In genomic region chr4:106985289-106985688, GRCm38 (mm10) we compare ENCODE assay signal across 11 mouse cellular contexts.
DNase-seq lines count a peak whose midpoint lies in the region; ATAC-seq and TF ChIP-seq lines count a peak whose summit lies in the region.
"Had no signal": no experiment of that assay in that cellular context is flagged by ENCODE, and none has a peak within 500 bp of the region (broad histone marks: within the 10 kb centered on the region; RNA-seq: fewer than 3 reads in every experiment).

No protein-coding gene starts in this region.

- no peak for DNase-seq in forebrain, embryonic 10.5 days (ENCODE audit: extremely low spot score, low spot score)
- no peak for DNase-seq in forebrain, embryonic 11.5 days (ENCODE audit: low spot score)
- no peak for DNase-seq in midbrain, embryonic 10.5 days (ENCODE audit: low spot score)
- no peak for DNase-seq in midbrain, postnatal 0 days (ENCODE audit: low spot score)
- DNase-seq in stomach, postnatal 0 days (ENCODE audit: low spot score) = no peak
- no peak for DNase-seq in frontal cortex, postnatal 14 days (ENCODE audit: low spot score in 2 of 2)
- DNase-seq in ovary, postnatal 10 days (ENCODE audit: low spot score) = no peak
- DNase-seq: right cerebral cortex, postnatal 14 days had no signal

- peaks cover 99% of the 10 kb centered on the region for H3K4me1 ChIP-seq in forebrain, embryonic 10.5 days
- peaks cover 54% of the 10 kb centered on the region for H3K4me1 ChIP-seq in forebrain, embryonic 11.5 days (replicated peaks; ENCODE audit: control insufficient read depth, insufficient read depth, low read length)
- peaks cover 99% of the 10 kb centered on the region for H3K4me1 ChIP-seq in midbrain, embryonic 10.5 days
- peaks cover 22% of the 10 kb centered on the region for H3K4me1 ChIP-seq in midbrain, postnatal 0 days (ENCODE audit: insufficient read depth, low read length)
- peaks cover 95% of the 10 kb centered on the region for H3K4me1 ChIP-seq in midbrain, embryonic 12.5 days
- H3K4me1 ChIP-seq in stomach, postnatal 0 days (replicated peaks; ENCODE audit: control insufficient read depth, insufficient read depth) = peaks cover 9% of the 10 kb centered on the region

- TF ChIP-seq EP300 in stomach, postnatal 0 days (optimal IDR thresholded peaks at IDR 0.05) = no peak

- ATAC-seq in forebrain, embryonic 11.5 days (replicated peaks; ENCODE audit: low FRiP score) = no peak
- no peak for ATAC-seq in midbrain, postnatal 0 days (ENCODE audit: low FRiP score)
- no peak for ATAC-seq in midbrain, embryonic 12.5 days (ENCODE audit: low FRiP score, low read depth)
- no peak for ATAC-seq in stomach, postnatal 0 days (ENCODE audit: low FRiP score, low TSS enrichment)

- H3K36me3 ChIP-seq in forebrain, embryonic 10.5 days (replicated peaks) = peaks cover 14% of the 10 kb centered on the region
- H3K36me3 ChIP-seq in forebrain, embryonic 11.5 days (ENCODE audit: control insufficient read depth, insufficient read depth, low read length) = no peaks in the 10 kb centered on the region
- H3K36me3 ChIP-seq in midbrain, embryonic 10.5 days = 0 out of 2 replicates have a peak, but pooled peaks cover 4% of the 10 kb centered on the region
- no peaks in the 10 kb centered on the region for H3K36me3 ChIP-seq in midbrain, postnatal 0 days (ENCODE audit: insufficient read depth, low read length)
- H3K36me3 ChIP-seq in midbrain, embryonic 12.5 days = 0 out of 2 replicates have a peak, but pooled peaks cover 6% of the 10 kb centered on the region
- H3K36me3 ChIP-seq in stomach, postnatal 0 days (ENCODE audit: control insufficient read depth, insufficient read depth, low read length) = no peaks in the 10 kb centered on the region
- H3K36me3 ChIP-seq: heart, embryonic 15.5 days had no signal

- no peaks in the 10 kb centered on the region for H3K9me3 ChIP-seq in forebrain, embryonic 10.5 days
- no peaks in the 10 kb centered on the region for H3K9me3 ChIP-seq in forebrain, embryonic 11.5 days (ENCODE audit: control insufficient read depth, low read length)
- no peaks in the 10 kb centered on the region for H3K9me3 ChIP-seq in midbrain, embryonic 10.5 days (replicated peaks)
- no peaks in the 10 kb centered on the region for H3K9me3 ChIP-seq in midbrain, postnatal 0 days (ENCODE audit: low read length)
- no peaks in the 10 kb centered on the region for H3K9me3 ChIP-seq in midbrain, embryonic 12.5 days
- H3K9me3 ChIP-seq in stomach, postnatal 0 days (ENCODE audit: control insufficient read depth, low read length) = no peaks in the 10 kb centered on the region
- H3K9me3 ChIP-seq: heart, embryonic 15.5 days had no signal

- no peak for TF ChIP-seq CTCF in midbrain, postnatal 0 days (IDR thresholded peaks at IDR 0.05)
- no peak for TF ChIP-seq CTCF in stomach, postnatal 0 days (IDR thresholded peaks at IDR 0.05; ENCODE audit: low read depth)

- peak overlapping the region; percentile 22; the same call in 1 of the 2 replicates for H3K4me3 ChIP-seq in forebrain, embryonic 10.5 days
- no peak overlapping the region for H3K4me3 ChIP-seq in forebrain, embryonic 11.5 days (ENCODE audit: low read depth, low read length)
- peak overlapping the region; percentile 29; the same call in 1 of the 2 replicates for H3K4me3 ChIP-seq in midbrain, embryonic 10.5 days
- H3K4me3 ChIP-seq in midbrain, postnatal 0 days (ENCODE audit: low read depth, low read length) = no peak overlapping the region
- H3K4me3 ChIP-seq in midbrain, embryonic 12.5 days = no peak overlapping the region
- H3K4me3 ChIP-seq in stomach, postnatal 0 days (ENCODE audit: low read depth, low read length) = no peak overlapping the region
- H3K4me3 ChIP-seq: heart, embryonic 15.5 days; myocyte had no signal

- H3K4me2 ChIP-seq in forebrain, embryonic 11.5 days (ENCODE audit: low read depth, low read length, severe bottlenecking) = no peak overlapping the region
- H3K4me2 ChIP-seq in midbrain, postnatal 0 days (ENCODE audit: low read depth, low read length, poor library complexity, severe bottlenecking) = no peak overlapping the region
- H3K4me2 ChIP-seq in midbrain, embryonic 12.5 days (replicated peaks) = no peak overlapping the region
- no peak overlapping the region for H3K4me2 ChIP-seq in stomach, postnatal 0 days (replicated peaks; ENCODE audit: low read depth)
- H3K4me2 ChIP-seq: heart, embryonic 15.5 days had no signal

- H3K27me3 ChIP-seq in forebrain, embryonic 10.5 days (ENCODE audit: poor library complexity, severe bottlenecking) = no peaks in the 10 kb centered on the region
- H3K27me3 ChIP-seq in forebrain, embryonic 11.5 days (ENCODE audit: control insufficient read depth, insufficient read depth, low read length) = no peaks in the 10 kb centered on the region
- H3K27me3 ChIP-seq in midbrain, embryonic 10.5 days (ENCODE audit: low read depth, poor library complexity, severe bottlenecking) = peaks cover 12% of the 10 kb centered on the region; the same call in 1 of the 2 replicates
- no peaks in the 10 kb centered on the region for H3K27me3 ChIP-seq in midbrain, postnatal 0 days (ENCODE audit: insufficient read depth, low read length)
- peaks cover 4% of the 10 kb centered on the region; the same call in 1 of the 2 replicates for H3K27me3 ChIP-seq in midbrain, embryonic 12.5 days
- no peaks in the 10 kb centered on the region for H3K27me3 ChIP-seq in stomach, postnatal 0 days (ENCODE audit: control insufficient read depth, insufficient read depth, low read length)
- H3K27me3 ChIP-seq: heart, embryonic 15.5 days had no signal

- WGBS in forebrain, embryonic 10.5 days = 76% methylated on average over 4 of the region's 4 CpGs
- 68% methylated on average over 4 of the region's 4 CpGs for WGBS in forebrain, embryonic 11.5 days
- WGBS in midbrain, embryonic 10.5 days = 73% methylated on average over 4 of the region's 4 CpGs
- 51% methylated on average over 4 of the region's 4 CpGs for WGBS in midbrain, postnatal 0 days
- 56% methylated on average over 4 of the region's 4 CpGs for WGBS in midbrain, embryonic 12.5 days
- 74% methylated on average over 4 of the region's 4 CpGs for WGBS in stomach, postnatal 0 days

- H3K9ac ChIP-seq in forebrain, embryonic 11.5 days (ENCODE audit: low read length) = no peak overlapping the region
- H3K9ac ChIP-seq in midbrain, postnatal 0 days (replicated peaks; ENCODE audit: low read length, poor library complexity, severe bottlenecking) = no peak overlapping the region
- no peak overlapping the region for H3K9ac ChIP-seq in midbrain, embryonic 12.5 days (replicated peaks)
- H3K9ac ChIP-seq in stomach, postnatal 0 days (ENCODE audit: low read length) = no peak overlapping the region
- H3K9ac ChIP-seq: heart, embryonic 15.5 days had no signal

- peak overlapping the region; percentile 85 for H3K27ac ChIP-seq in forebrain, embryonic 10.5 days
- no peak overlapping the region for H3K27ac ChIP-seq in forebrain, embryonic 11.5 days (ENCODE audit: low read depth, low read length)
- H3K27ac ChIP-seq in midbrain, embryonic 10.5 days (replicated peaks) = peak overlapping the region; percentile 83
- no peak overlapping the region for H3K27ac ChIP-seq in midbrain, postnatal 0 days (ENCODE audit: low read depth, low read length)
- peak overlapping the region; percentile 69 for H3K27ac ChIP-seq in midbrain, embryonic 12.5 days (replicated peaks)
- peak overlapping the region; percentile 75; the same call in 1 of the 2 replicates for H3K27ac ChIP-seq in stomach, postnatal 0 days (replicated peaks)

Comparison
In these comparisons a context has a peak if more than half of its experiments do, and no peak if none do; other contexts are left out.
1. H3K27ac ChIP-seq: peak in forebrain, embryonic 10.5 days (single experiment), midbrain, embryonic 10.5 days (single experiment), midbrain, embryonic 12.5 days (single experiment) and stomach, postnatal 0 days (single experiment); none in forebrain, embryonic 11.5 days (single experiment) and midbrain, postnatal 0 days (single experiment).
2. H3K4me3 ChIP-seq: peak in forebrain, embryonic 10.5 days (single experiment) and midbrain, embryonic 10.5 days (single experiment); none in forebrain, embryonic 11.5 days (single experiment), midbrain, postnatal 0 days (single experiment), midbrain, embryonic 12.5 days (single experiment) and stomach, postnatal 0 days (single experiment).